Mouse (Mus musculus) layer of hippocampus, adult 18-20 months (tissue): Measurements from ENCODE around the gene Map3k7cl. TPM values are rescaled to one million over a fixed set of nuclear protein-coding genes. Genes with fewer than 3 reads are reported as not detected.

ENCODE experiments used
- DNase-seq, 2 experiments: peaks; one replicate each; pipeline ENCODE4 v3.0.0; 2022; ENCODE audit warnings: low spot score in 2 of 2
- total RNA-seq, 2 experiments: library from RNA; stranded (reverse); gene quantifications; 2 replicates each; pipeline ENCODE4 v1.2.3; 2021

Gene Map3k7cl
- total RNA-seq, 2 experiments from 2014 or later = 0.32 TPM; not detected in 1

DNA sequence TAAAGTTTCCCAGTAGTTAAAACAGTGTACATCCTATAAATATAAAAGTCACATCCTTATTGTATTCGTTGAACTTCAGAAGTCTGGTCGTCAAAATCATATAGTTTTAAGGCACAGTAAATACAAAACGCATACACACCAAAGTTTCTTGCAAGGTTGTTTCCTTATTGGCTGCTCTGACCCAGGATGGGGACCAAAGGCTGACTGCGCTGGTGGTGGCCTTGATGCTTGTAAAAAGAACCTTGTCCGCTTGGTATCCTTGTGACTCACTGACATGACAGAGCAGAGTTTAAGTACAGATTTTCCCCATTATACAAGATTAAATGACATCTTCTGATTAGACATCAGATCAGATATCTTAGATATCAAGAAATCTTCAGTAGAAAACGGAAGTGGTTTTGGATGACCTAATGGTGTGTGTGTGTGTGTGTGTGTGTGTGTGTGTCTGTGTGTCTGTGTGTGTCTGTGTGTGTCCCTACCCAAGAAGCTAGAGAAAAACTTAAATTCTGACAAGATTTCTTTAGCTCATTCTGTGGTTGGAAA is 82.2 kb downstream of the Map3k7cl start:
- no peak for DNase-seq

DNA sequence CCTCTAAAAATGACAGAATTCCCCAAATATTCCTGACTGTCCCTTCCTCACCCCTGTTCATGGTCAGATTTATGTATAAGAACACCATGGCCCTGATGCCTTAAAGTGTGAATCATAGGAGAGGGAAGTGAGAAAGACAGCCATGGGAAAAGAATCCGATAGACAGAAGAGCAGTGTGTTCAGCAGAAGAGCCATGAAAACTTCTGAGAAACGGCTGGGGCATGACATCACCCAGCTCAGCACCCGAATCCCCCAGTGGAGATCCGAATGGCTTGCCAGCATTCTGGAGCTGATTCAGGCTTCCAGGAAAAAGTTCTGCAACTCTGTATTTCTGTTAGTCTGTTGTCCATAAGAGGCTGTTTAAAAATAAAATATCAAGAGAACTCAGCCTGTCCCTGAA is 82.7 kb downstream of the Map3k7cl start:
- DNase-seq = no peak

DNA sequence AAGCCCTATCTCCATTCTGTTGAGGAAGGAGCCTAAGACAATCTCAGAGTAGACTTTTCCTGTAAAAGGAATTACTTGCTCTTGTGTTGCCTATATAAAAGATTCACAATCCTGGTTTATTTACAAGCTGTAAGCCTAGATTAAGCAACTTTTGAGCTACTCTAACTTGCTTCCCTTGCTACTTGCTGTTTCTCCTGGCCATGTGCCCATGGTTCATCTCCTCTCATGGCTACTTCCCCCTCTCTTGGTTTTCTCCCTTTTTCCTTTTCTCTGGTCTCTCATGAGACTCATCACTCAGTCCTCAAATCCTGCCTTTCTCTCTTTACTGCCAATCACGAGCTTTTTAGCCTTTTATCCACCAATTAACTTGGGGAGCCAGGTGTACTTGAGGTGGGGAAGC is 85.0 kb downstream of the Map3k7cl start:
- no peak for DNase-seq

- no peak for DNase-seq
These were observed 89.1 kb downstream of the Map3k7cl start for GRCm38 (mm10) chr16:87642234-87642633.

- no peak for DNase-seq
These were observed 91.1 kb downstream of the Map3k7cl start for GRCm38 (mm10) chr16:87644111-87644770.

Other genes with a start within 250 kb of the Map3k7cl start
- 10 to 100 TPM; 17.2 to 20.3 TPM for gene N6amt1, start 199.1 kb upstream of the Map3k7cl start, total RNA-seq
- 10 to 100 TPM; 43.5 to 44.2 TPM for gene Ltn1, start 120.7 kb upstream of the Map3k7cl start, total RNA-seq
- 10 to 100 TPM in 1 of 2 experiments, 1 to 10 TPM in 1; 9.6 to 10.6 TPM for gene Rwdd2b, start 112.8 kb upstream of the Map3k7cl start, total RNA-seq
- gene Usp16, start 98.6 kb upstream of the Map3k7cl start, total RNA-seq = 10 to 100 TPM; 32.4 to 36.7 TPM
- 100 to 1,000 TPM; 175 to 180 TPM for gene Cct8, start 57.5 kb upstream of the Map3k7cl start, total RNA-seq
- gene Bach1, start 145.6 kb downstream of the Map3k7cl start, total RNA-seq = 10 to 100 TPM; 11.8 to 12.2 TPM